Comparison of ENCODE assay signal across 9 mouse cellular contexts in genomic region chr14:28848831-28849590, GRCm38 (mm10).
A peak's percentile ranks its signal among the peaks of the same experiment; 100 is the strongest.
DNase-seq lines count a peak whose midpoint lies in the region; ATAC-seq lines count a peak whose summit lies in the region.
"Had no signal": no experiment of that assay in that cellular context is flagged by ENCODE, and none has a peak within 500 bp of the region (broad histone marks: within the 10 kb centered on the region; RNA-seq: fewer than 3 reads in every experiment).

No protein-coding gene starts in this region.

- no peak overlapping the region for H3K4me3 ChIP-seq in forebrain, embryonic 13.5 days
- no peak overlapping the region for H3K4me3 ChIP-seq in forebrain, embryonic 11.5 days (ENCODE audit: low read depth, low read length)
- H3K4me3 ChIP-seq: neural tube, embryonic 12.5 days had no signal

- DNase-seq in heart, adult 18-20 months, result peak; percentile 32 to 52
- no peak for DNase-seq in heart, postnatal 25 days (ENCODE audit: low spot score)
- peak; percentile 34 for DNase-seq in 416B (ENCODE audit: low read depth)
- peak; percentile 29 for DNase-seq in adrenal gland, adult 2 months
- DNase-seq in kidney, postnatal 36 days, result peak; percentile 42 to 78
- peak; percentile 31 for DNase-seq in right cerebral cortex, postnatal 14 days
- no peak for DNase-seq in forebrain, embryonic 11.5 days (ENCODE audit: low spot score)

- no peaks in the 10 kb centered on the region for H3K36me3 ChIP-seq in forebrain, embryonic 13.5 days (ENCODE audit: poor library complexity, severe bottlenecking)
- no peaks in the 10 kb centered on the region for H3K36me3 ChIP-seq in forebrain, embryonic 11.5 days (ENCODE audit: control insufficient read depth, insufficient read depth, low read length)
- H3K36me3 ChIP-seq: neural tube, embryonic 12.5 days had no signal

- 12% methylated on average over 2 of the region's 2 CpGs for WGBS in forebrain, embryonic 13.5 days
- WGBS in forebrain, embryonic 11.5 days, result 27% methylated on average over 2 of the region's 2 CpGs

- H3K27ac ChIP-seq in forebrain, embryonic 13.5 days, result no peak overlapping the region
- H3K27ac ChIP-seq in forebrain, embryonic 11.5 days (ENCODE audit: low read depth, low read length), result no peak overlapping the region
- H3K27ac ChIP-seq: neural tube, embryonic 12.5 days had no signal

- intact Hi-C loops in heart, postnatal 25 days (cut with DNase I), result loop anchor here (10.0 kb wide), 1 partner anchor 344 kb away; the partner anchor contains the start of gene Wnt5a

- no peaks in the 10 kb centered on the region for H3K4me1 ChIP-seq in forebrain, embryonic 13.5 days
- no peaks in the 10 kb centered on the region for H3K4me1 ChIP-seq in forebrain, embryonic 11.5 days (replicated peaks; ENCODE audit: control insufficient read depth, insufficient read depth, low read length)
- H3K4me1 ChIP-seq: neural tube, embryonic 12.5 days had no signal

- H3K9me3 ChIP-seq in forebrain, embryonic 13.5 days (replicated peaks), result no peaks in the 10 kb centered on the region
- H3K9me3 ChIP-seq in forebrain, embryonic 11.5 days (ENCODE audit: control insufficient read depth, low read length), result no peaks in the 10 kb centered on the region
- H3K9me3 ChIP-seq: neural tube, embryonic 12.5 days had no signal

- H3K9ac ChIP-seq in forebrain, embryonic 13.5 days, result no peak overlapping the region
- no peak overlapping the region for H3K9ac ChIP-seq in forebrain, embryonic 11.5 days (ENCODE audit: low read length)
- H3K9ac ChIP-seq: neural tube, embryonic 12.5 days had no signal

- no peak for ATAC-seq in forebrain, embryonic 13.5 days
- no peak for ATAC-seq in forebrain, embryonic 11.5 days (replicated peaks; ENCODE audit: low FRiP score)

- H3K4me2 ChIP-seq in forebrain, embryonic 13.5 days, result no peak overlapping the region
- H3K4me2 ChIP-seq in forebrain, embryonic 11.5 days (ENCODE audit: low read depth, low read length, severe bottlenecking), result no peak overlapping the region
- H3K4me2 ChIP-seq: neural tube, embryonic 12.5 days had no signal

- H3K27me3 ChIP-seq in forebrain, embryonic 13.5 days, result no peaks in the 10 kb centered on the region
- no peaks in the 10 kb centered on the region for H3K27me3 ChIP-seq in forebrain, embryonic 11.5 days (ENCODE audit: control insufficient read depth, insufficient read depth, low read length)
- H3K27me3 ChIP-seq: neural tube, embryonic 12.5 days had no signal

Comparison
In these comparisons a context has a peak if more than half of its experiments do, and no peak if none do; other contexts are left out.
1. DNase-seq: peak in heart, adult 18-20 months (2 of 2), 416B (single experiment), adrenal gland, adult 2 months (single experiment), kidney, postnatal 36 days (2 of 2) and right cerebral cortex, postnatal 14 days (single experiment); none in heart, postnatal 25 days (single experiment) and forebrain, embryonic 11.5 days (single experiment).